Mouse (Mus musculus): Measurements from ENCODE around the gene Heg1.

The Heg1 gene

GRCm38 (mm10) chr16:33676347-33677312, 7.5 kb upstream of the Heg1 start:
- no peak for DNase-seq (ENCODE audit: low read depth, low spot score)

- no peak for DNase-seq (ENCODE audit: low read depth, low spot score)
Observed at GRCm38 (mm10) chr16:33677313-33677690, 6.9 kb upstream of the Heg1 start.

GRCm38 (mm10) chr16:33677901-33678300, 6.3 kb upstream of the Heg1 start:
- no peak for DNase-seq (ENCODE audit: low read depth, low spot score)

- DNase-seq (ENCODE audit: low read depth, low spot score), result no peak
Observed at GRCm38 (mm10) chr16:33680271-33680670, 3.9 kb upstream of the Heg1 start.

GRCm38 (mm10) chr16:33680816-33681215, 3.4 kb upstream of the Heg1 start:
- no peak for DNase-seq (ENCODE audit: low read depth, low spot score)

GRCm38 (mm10) chr16:33681661-33682060, 2.5 kb upstream of the Heg1 start:
- no peak for DNase-seq (ENCODE audit: low read depth, low spot score)

GRCm38 (mm10) chr16:33682651-33683050, 1.5 kb upstream of the Heg1 start:
- DNase-seq (ENCODE audit: low read depth, low spot score), result no peak

- DNase-seq (ENCODE audit: low read depth, low spot score), result no peak
Observed at GRCm38 (mm10) chr16:33683206-33684161, 686 bp upstream of the Heg1 start.

- no peak for DNase-seq (ENCODE audit: low read depth, low spot score)
Observed at GRCm38 (mm10) chr16:33684703-33685701, 832 bp downstream of the Heg1 start.

GRCm38 (mm10) chr16:33686056-33686455, 1.9 kb downstream of the Heg1 start:
- DNase-seq (ENCODE audit: low read depth, low spot score), result no peak

- no peak for DNase-seq (ENCODE audit: low read depth, low spot score)
Observed at GRCm38 (mm10) chr16:33687724-33688123, 3.6 kb downstream of the Heg1 start.

GRCm38 (mm10) chr16:33690975-33691747, 7.0 kb downstream of the Heg1 start:
- no peak for DNase-seq (ENCODE audit: low read depth, low spot score)

GRCm38 (mm10) chr16:33693553-33693952, 9.4 kb downstream of the Heg1 start:
- no peak for DNase-seq (ENCODE audit: low read depth, low spot score)

GRCm38 (mm10) chr16:33696811-33697575, 12.8 kb downstream of the Heg1 start:
- DNase-seq (ENCODE audit: low read depth, low spot score), result no peak

GRCm38 (mm10) chr16:33697576-33698276, 13.6 kb downstream of the Heg1 start:
- DNase-seq (ENCODE audit: low read depth, low spot score), result no peak

GRCm38 (mm10) chr16:33698277-33698790, 14.2 kb downstream of the Heg1 start:
- DNase-seq (ENCODE audit: low read depth, low spot score), result no peak

GRCm38 (mm10) chr16:33700584-33700983, 16.4 kb downstream of the Heg1 start:
- no peak for DNase-seq (ENCODE audit: low read depth, low spot score)

- no peak for DNase-seq (ENCODE audit: low read depth, low spot score)
Observed at GRCm38 (mm10) chr16:33701872-33702271, 17.7 kb downstream of the Heg1 start.

- no peak for DNase-seq (ENCODE audit: low read depth, low spot score)
Observed at GRCm38 (mm10) chr16:33704289-33704688, 20.1 kb downstream of the Heg1 start.
